Mouse (Mus musculus): ENCODE data around the gene Rps11. TPM values are rescaled to one million over a fixed set of nuclear protein-coding genes. Genes with fewer than 3 reads are reported as not detected.

The Rps11 gene
- polyA plus RNA-seq, 1 experiment from 2014 or later, result 2,209 TPM

DNA sequence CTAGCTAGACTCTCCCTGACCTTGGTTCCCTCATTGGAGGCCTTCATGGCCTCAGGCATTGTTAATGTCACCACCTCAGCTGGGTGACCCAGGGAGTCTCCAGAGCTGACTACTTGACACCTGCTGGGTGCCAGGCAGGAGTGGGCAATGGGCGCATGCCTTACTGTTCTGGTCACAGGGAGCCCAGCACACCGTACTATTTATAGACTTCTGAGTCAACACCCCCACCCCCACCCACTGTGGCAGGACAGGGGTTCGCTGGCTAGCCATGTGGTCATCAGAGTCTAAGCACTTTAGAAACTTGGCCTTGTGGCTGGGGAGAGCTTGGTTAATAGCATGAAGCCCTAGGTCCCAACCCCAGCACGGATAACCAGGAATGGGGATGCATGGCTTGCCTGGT is 48.8 kb downstream of the Rps11 start:
- H3K4me3 ChIP-seq (ENCODE audit: low read depth, low read length), result no peak overlapping the region
- no peak overlapping the region for H3K4me2 ChIP-seq
- peaks cover 25% of the 10 kb centered on the region for H3K36me3 ChIP-seq (ENCODE audit: control insufficient read depth, insufficient read depth, low read length)
- H3K27ac ChIP-seq (ENCODE audit: low read depth, low read length), result no peak overlapping the region
- no peaks in the 10 kb centered on the region for H3K27me3 ChIP-seq (replicated peaks; ENCODE audit: control insufficient read depth, insufficient read depth, low read length)
- no peak for ATAC-seq (replicated peaks; ENCODE audit: low FRiP score)
- H3K9me3 ChIP-seq (ENCODE audit: control insufficient read depth, low read length), result no peaks in the 10 kb centered on the region
- no peak for DNase-seq (ENCODE audit: low spot score)
- 70% methylated on average over 4 of the region's 4 CpGs for WGBS
- H3K9ac ChIP-seq (ENCODE audit: low read depth, low read length), result no peak overlapping the region
- H3K4me1 ChIP-seq (replicated peaks; ENCODE audit: control insufficient read depth, insufficient read depth, low read length), result peaks cover 12% of the 10 kb centered on the region; the same call in 1 of the 2 replicates

DNA sequence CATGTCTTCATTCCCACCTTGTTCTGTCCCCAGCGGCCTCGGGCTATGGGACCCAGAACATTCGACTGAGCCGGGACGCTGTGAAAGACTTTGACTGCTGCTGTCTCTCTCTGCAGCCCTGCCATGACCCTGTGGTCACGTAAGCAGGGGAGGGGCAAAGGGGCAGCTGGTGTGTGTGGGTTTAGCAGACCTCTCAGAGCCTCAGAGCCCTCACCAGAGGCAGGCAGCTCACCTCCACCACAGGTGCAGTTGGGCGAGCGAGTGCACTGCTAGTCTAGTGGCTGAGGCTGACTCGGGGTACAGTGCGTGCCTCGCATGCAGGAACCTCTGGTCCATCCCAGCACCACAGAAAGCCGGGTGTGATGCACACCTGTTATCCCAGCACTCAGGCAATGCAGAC is 50.3 kb downstream of the Rps11 start:
- no peak overlapping the region for H3K27ac ChIP-seq (ENCODE audit: low read depth, low read length)
- H3K4me3 ChIP-seq (ENCODE audit: low read depth, low read length), result no peak overlapping the region
- no peak overlapping the region for H3K9ac ChIP-seq (ENCODE audit: low read depth, low read length)
- H3K4me1 ChIP-seq (replicated peaks; ENCODE audit: control insufficient read depth, insufficient read depth, low read length), result peaks cover 12% of the 10 kb centered on the region; the same call in 1 of the 2 replicates
- no peak for DNase-seq (ENCODE audit: low spot score)
- no peaks in the 10 kb centered on the region for H3K27me3 ChIP-seq (replicated peaks; ENCODE audit: control insufficient read depth, insufficient read depth, low read length)
- 84% methylated on average over 12 of the region's 12 CpGs for WGBS
- H3K9me3 ChIP-seq (ENCODE audit: control insufficient read depth, low read length), result no peaks in the 10 kb centered on the region
- no peak for ATAC-seq (replicated peaks; ENCODE audit: low FRiP score)
- peaks cover 25% of the 10 kb centered on the region for H3K36me3 ChIP-seq (ENCODE audit: control insufficient read depth, insufficient read depth, low read length)
- no peak overlapping the region for H3K4me2 ChIP-seq

DNA sequence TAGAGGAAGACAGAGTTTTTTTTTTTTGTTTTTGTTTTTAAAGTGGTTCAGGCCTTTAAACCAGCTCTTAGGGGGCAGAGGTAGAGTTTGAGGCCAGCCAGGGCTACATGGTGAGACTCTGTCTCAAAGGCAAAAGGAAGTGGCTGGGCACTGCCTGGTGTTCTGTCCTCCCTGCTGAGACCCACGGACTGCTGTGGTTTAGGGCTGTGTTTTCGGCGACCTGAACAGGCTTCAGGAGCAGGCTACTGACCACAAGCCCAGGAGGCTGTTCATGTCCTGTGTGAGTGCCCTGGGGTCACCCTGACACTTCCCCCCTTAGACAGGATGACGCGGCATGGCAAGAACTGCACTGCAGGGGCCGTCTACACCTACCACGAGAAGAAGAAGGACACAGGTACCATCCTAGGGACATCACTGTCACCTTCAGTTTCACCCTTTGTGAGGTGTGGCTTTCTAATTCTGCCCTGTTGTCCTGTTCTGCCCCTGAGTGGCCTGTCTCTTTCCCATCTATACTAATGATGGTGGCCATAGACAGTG is 51.0 kb downstream of the Rps11 start:
- DNase-seq (ENCODE audit: low spot score), result no peak
- Histone ChIP-seq H3K4me2 (no peak overlapping the region), H3K9ac (ENCODE audit: low read depth, low read length) (no peak overlapping the region), H3K9me3 (ENCODE audit: control insufficient read depth, low read length) (no peaks in the 10 kb centered on the region), H3K27ac (ENCODE audit: low read depth, low read length) (no peak overlapping the region), H3K4me3 (ENCODE audit: low read depth, low read length) (no peak overlapping the region), H3K27me3 (replicated peaks; ENCODE audit: control insufficient read depth, insufficient read depth, low read length) (no peaks in the 10 kb centered on the region), H3K4me1 (replicated peaks; ENCODE audit: control insufficient read depth, insufficient read depth, low read length) (peaks cover 12% of the 10 kb centered on the region; the same call in 1 of the 2 replicates), H3K36me3 (ENCODE audit: control insufficient read depth, insufficient read depth, low read length) (peaks cover 25% of the 10 kb centered on the region)
- ATAC-seq (replicated peaks; ENCODE audit: low FRiP score), result no peak
- 60% methylated on average over 7 of the region's 7 CpGs for WGBS

MicroRNAs within 50 kb of the gene (microRNA counts, 519-probe panel; counts per million panel counts)
- not detected for microRNA mmu-miR-150

Small RNA genes lying within 50 kb of the gene (microRNA-seq; reads per million reads assigned to microRNA genes)
- gene Mir150 (ENCODE audit: borderline number of aligned reads), result 48.2 reads per million, percentile 41 among the genes with 10 or more reads in this experiment
- 81.3 reads per million, percentile 47 among the genes with 10 or more reads in this experiment for gene Mir5121 (ENCODE audit: borderline number of aligned reads)
- not detected for gene Mir7055 (ENCODE audit: borderline number of aligned reads)

Other genes with a start within 250 kb of the Rps11 start
- gene Med25, start 231.7 kb downstream of the Rps11 start, polyA plus RNA-seq (2014; fragmentation: Nextera tagmentation; extraction: Ambion mirVana), result 66.8 and 72.5 TPM in 2 replicates
- gene Fuz, start 228.4 kb downstream of the Rps11 start, polyA plus RNA-seq (2014; fragmentation: Nextera tagmentation; extraction: Ambion mirVana), result 15.5 and 17.6 TPM in 2 replicates
- gene Ap2a1, start 194.9 kb downstream of the Rps11 start, polyA plus RNA-seq (2014; fragmentation: Nextera tagmentation; extraction: Ambion mirVana), result 100 and 111 TPM in 2 replicates
- 0.10 TPM in 1 of 2 replicates, not detected in the other for gene Tsks, start 181.2 kb downstream of the Rps11 start, polyA plus RNA-seq (2014; fragmentation: Nextera tagmentation; extraction: Ambion mirVana)
- 8.2 and 8.5 TPM in 2 replicates for gene Cpt1c, start 149.6 kb downstream of the Rps11 start, polyA plus RNA-seq (2014; fragmentation: Nextera tagmentation; extraction: Ambion mirVana)
- gene Prmt1, start 137.9 kb downstream of the Rps11 start, polyA plus RNA-seq (2014; fragmentation: Nextera tagmentation; extraction: Ambion mirVana), result 175 and 186 TPM in 2 replicates
- 76.2 and 88.4 TPM in 2 replicates for gene Irf3, start 126.8 kb downstream of the Rps11 start, polyA plus RNA-seq (2014; fragmentation: Nextera tagmentation; extraction: Ambion mirVana)
- 39.6 and 41.1 TPM in 2 replicates for gene Bcl2l12, start 125.7 kb downstream of the Rps11 start, polyA plus RNA-seq (2014; fragmentation: Nextera tagmentation; extraction: Ambion mirVana)
- gene Scaf1, start 108.1 kb downstream of the Rps11 start, polyA plus RNA-seq (2014; fragmentation: Nextera tagmentation; extraction: Ambion mirVana), result 37.5 and 40.1 TPM in 2 replicates
- 19.3 and 21.6 TPM in 2 replicates for gene Rras, start 106.5 kb downstream of the Rps11 start, polyA plus RNA-seq (2014; fragmentation: Nextera tagmentation; extraction: Ambion mirVana)
- 7.3 and 8.7 TPM in 2 replicates for gene Prr12, start 71.6 kb downstream of the Rps11 start, polyA plus RNA-seq (2014; fragmentation: Nextera tagmentation; extraction: Ambion mirVana)
- gene Nosip, start 62.0 kb downstream of the Rps11 start, polyA plus RNA-seq (2014; fragmentation: Nextera tagmentation; extraction: Ambion mirVana), result 60.9 and 63.0 TPM in 2 replicates
- 12.0 and 12.4 TPM in 2 replicates for gene Prrg2, start 61.8 kb downstream of the Rps11 start, polyA plus RNA-seq (2014; fragmentation: Nextera tagmentation; extraction: Ambion mirVana)
- gene Rcn3, start 32.2 kb downstream of the Rps11 start, polyA plus RNA-seq (2014; fragmentation: Nextera tagmentation; extraction: Ambion mirVana), result 146 and 163 TPM in 2 replicates
- gene Fcgrt, start 20.6 kb downstream of the Rps11 start, polyA plus RNA-seq (2014; fragmentation: Nextera tagmentation; extraction: Ambion mirVana), result 33.2 and 33.8 TPM in 2 replicates
- 1,710 and 1,879 TPM in 2 replicates for gene Rpl13a, start 4.3 kb upstream of the Rps11 start, polyA plus RNA-seq (2014; fragmentation: Nextera tagmentation; extraction: Ambion mirVana)
- gene Gm45713, start 11.8 kb upstream of the Rps11 start, polyA plus RNA-seq (2014; fragmentation: Nextera tagmentation; extraction: Ambion mirVana), result 0.41 and 1.1 TPM in 2 replicates
- 9.7 and 10.5 TPM in 2 replicates for gene Flt3l, start 12.0 kb upstream of the Rps11 start, polyA plus RNA-seq (2014; fragmentation: Nextera tagmentation; extraction: Ambion mirVana)
- 86.2 and 87.7 TPM in 2 replicates for gene Pih1d1, start 29.9 kb upstream of the Rps11 start, polyA plus RNA-seq (2014; fragmentation: Nextera tagmentation; extraction: Ambion mirVana)
- gene Aldh16a1, start 30.1 kb upstream of the Rps11 start, polyA plus RNA-seq (2014; fragmentation: Nextera tagmentation; extraction: Ambion mirVana), result 56.0 and 60.6 TPM in 2 replicates
- gene Slc17a7, start 39.5 kb upstream of the Rps11 start, polyA plus RNA-seq (2014; fragmentation: Nextera tagmentation; extraction: Ambion mirVana), result 0.57 and 0.74 TPM in 2 replicates
- gene Gfy, start 55.1 kb upstream of the Rps11 start, polyA plus RNA-seq (2014; fragmentation: Nextera tagmentation; extraction: Ambion mirVana), result not detected in 2 replicates
- gene Pth2, start 56.6 kb upstream of the Rps11 start, polyA plus RNA-seq (2014; fragmentation: Nextera tagmentation; extraction: Ambion mirVana), result not detected in 2 replicates
- gene Ccdc155, start 80.5 kb upstream of the Rps11 start, polyA plus RNA-seq (2014; fragmentation: Nextera tagmentation; extraction: Ambion mirVana), result 0.17 and 0.53 TPM in 2 replicates
- gene Dkkl1, start 87.7 kb upstream of the Rps11 start, polyA plus RNA-seq (2014; fragmentation: Nextera tagmentation; extraction: Ambion mirVana), result 2.8 TPM in 2 replicates
- gene Tead2, start 91.3 kb upstream of the Rps11 start, polyA plus RNA-seq (2014; fragmentation: Nextera tagmentation; extraction: Ambion mirVana), result 69.3 and 75.9 TPM in 2 replicates
- 14.4 and 19.5 TPM in 2 replicates for gene Cd37, start 114.7 kb upstream of the Rps11 start, polyA plus RNA-seq (2014; fragmentation: Nextera tagmentation; extraction: Ambion mirVana)
- gene Slc6a16, start 116.6 kb upstream of the Rps11 start, polyA plus RNA-seq (2014; fragmentation: Nextera tagmentation; extraction: Ambion mirVana), result 0.19 TPM in 1 of 2 replicates, not detected in the other
- not detected in 2 replicates for gene Slc6a21, start 153.1 kb upstream of the Rps11 start, polyA plus RNA-seq (2014; fragmentation: Nextera tagmentation; extraction: Ambion mirVana)
- 2.3 and 3.9 TPM in 2 replicates for gene Trpm4, start 209.3 kb upstream of the Rps11 start, polyA plus RNA-seq (2014; fragmentation: Nextera tagmentation; extraction: Ambion mirVana)
- gene Hrc, start 210.9 kb upstream of the Rps11 start, polyA plus RNA-seq (2014; fragmentation: Nextera tagmentation; extraction: Ambion mirVana), result 0.12 and 0.30 TPM in 2 replicates
- 2.0 and 2.1 TPM in 2 replicates for gene Ppfia3, start 242.6 kb upstream of the Rps11 start, polyA plus RNA-seq (2014; fragmentation: Nextera tagmentation; extraction: Ambion mirVana)
- gene Lin7b, start 246.1 kb upstream of the Rps11 start, polyA plus RNA-seq (2014; fragmentation: Nextera tagmentation; extraction: Ambion mirVana), result 0.35 TPM in 1 of 2 replicates, not detected in the other